Mouse (Mus musculus) heart, postnatal 14 days (tissue): ENCODE results near the gene Pex13. TPM values are rescaled to one million over a fixed set of nuclear protein-coding genes. Genes with fewer than 3 reads are reported as not detected.

Experiments used
- DNase-seq, 2 experiments: peaks; one replicate each; pipeline ENCODE4 v3.0.0; 2021 to 2022
- intact Hi-C: fragments of 180-260 bp; cut with DNase I; formaldehyde crosslinking; loops from one replicate; pipeline ENCODE4 v1.15.1; 2025
- long read RNA-seq, 2 experiments: library from polyadenylated mRNA; stranded (forward); transcript quantifications; one replicate each; pipeline ENCODE4 v2.0.0; 2021
- total RNA-seq, 2 experiments: library from RNA; stranded (reverse); gene quantifications; 2 replicates each; pipeline ENCODE4 v1.2.3; 2021

The Pex13 gene
- 10 to 100 TPM; 22.0 to 26.9 TPM for total RNA-seq
- long read RNA-seq, experiment 1, full-length matches to known transcripts = 70 of 72 reads
- long read RNA-seq, experiment 1, partial matches to known transcripts = 0 of 72 reads
- long read RNA-seq, experiment 1, other reads (novel, unspliced or antisense) = 2 of 72 reads
- long read RNA-seq, experiment 2, full-length matches to known transcripts = 50 of 52 reads
- long read RNA-seq, experiment 2, partial matches to known transcripts = 0 of 52 reads
- long read RNA-seq, experiment 2, other reads (novel, unspliced or antisense) = 2 of 52 reads

GRCm38 (mm10) chr11:23665798-23666501, at the start of gene Pex13:
Pex13 (minus strand) TSS chr11:23665959.
- intact Hi-C loops = loop anchor here (2.0 to 5.0 kb wide), 2 partner anchors 33 to 106 kb away; partner anchors contain the start of genes 0610010F05Rik and Rel
- DNase-seq = peak; percentile 94

GRCm38 (mm10) chr11:23712299-23712698, 46.5 kb upstream of the Pex13 start:
- intact Hi-C loops = no loop called here
- no peak for DNase-seq

GRCm38 (mm10) chr11:23704604-23705294, 39.0 kb upstream of the Pex13 start:
- no peak for DNase-seq
- intact Hi-C loops = no loop called here

GRCm38 (mm10) chr11:23701831-23702230, 36.1 kb upstream of the Pex13 start:
- intact Hi-C loops = no loop called here

GRCm38 (mm10) chr11:23699414-23700095, 33.8 kb upstream of the Pex13 start:
- no peak for DNase-seq
- intact Hi-C loops = no loop called here

More at GRCm38 (mm10) chr11:23701831-23702230, 36.1 kb upstream of the Pex13 start:
- no peak for DNase-seq

- intact Hi-C loops = no loop called here
- no peak for DNase-seq
These were observed 32.8 kb upstream of the Pex13 start for GRCm38 (mm10) chr11:23698526-23698925.

GRCm38 (mm10) chr11:23695847-23696246, 30.1 kb upstream of the Pex13 start:
- no peak for DNase-seq
- intact Hi-C loops = no loop called here

- no peak for DNase-seq
- intact Hi-C loops = no loop called here
These were observed 27.5 kb upstream of the Pex13 start for GRCm38 (mm10) chr11:23693286-23693685.

GRCm38 (mm10) chr11:23688060-23688459, 22.3 kb upstream of the Pex13 start:
- DNase-seq = no peak
- intact Hi-C loops = no loop called here

- intact Hi-C loops = no loop called here
These were observed 20.9 kb upstream of the Pex13 start for GRCm38 (mm10) chr11:23686671-23687070.

GRCm38 (mm10) chr11:23682561-23682960, 16.8 kb upstream of the Pex13 start:
- intact Hi-C loops = no loop called here
- no peak for DNase-seq

More at GRCm38 (mm10) chr11:23686671-23687070, 20.9 kb upstream of the Pex13 start:
- no peak for DNase-seq

GRCm38 (mm10) chr11:23680435-23680950, 14.7 kb upstream of the Pex13 start:
- peak in 1 of 2 experiments; percentile 5 for DNase-seq
- intact Hi-C loops = no loop called here

GRCm38 (mm10) chr11:23679044-23679642, 13.4 kb upstream of the Pex13 start:
- DNase-seq = peak; percentile 47 to 75
- intact Hi-C loops = loop anchor here (10.0 kb wide), 1 partner anchor 176 kb away; no protein-coding TSS in a partner anchor

GRCm38 (mm10) chr11:23676100-23676499, 10.3 kb upstream of the Pex13 start:
- DNase-seq = no peak
- intact Hi-C loops = loop anchor here (10.0 kb wide), 1 partner anchor 179 kb away; no protein-coding TSS in a partner anchor

GRCm38 (mm10) chr11:23672256-23672749, 6.5 kb upstream of the Pex13 start:
- intact Hi-C loops = loop anchor here (10.0 kb wide), 1 partner anchor 182 kb away; no protein-coding TSS in a partner anchor
- no peak for DNase-seq

GRCm38 (mm10) chr11:23667128-23667527, 1.4 kb upstream of the Pex13 start:
- DNase-seq = no peak
- intact Hi-C loops = loop anchor here (5.0 kb wide), 1 partner anchor 105 kb away; the partner anchor contains the start of gene Rel

- intact Hi-C loops = loop anchor here (5.0 kb wide), 1 partner anchor 106 kb away; the partner anchor contains the start of gene Rel
- no peak for DNase-seq
These were observed 767 bp upstream of the Pex13 start for GRCm38 (mm10) chr11:23666526-23666925.

- intact Hi-C loops = loop anchor here (2.0 to 5.0 kb wide), 2 partner anchors 33 to 107 kb away; partner anchors contain the start of genes 0610010F05Rik and Rel
- peak in 1 of 2 experiments; percentile 52 for DNase-seq
These were observed 410 bp downstream of the Pex13 start, which contains the start of gene Pus10 for GRCm38 (mm10) chr11:23665311-23665786. Pus10 (plus strand) TSS chr11:23665674.

GRCm38 (mm10) chr11:23664232-23664631, 1.5 kb downstream of the Pex13 start:
- intact Hi-C loops = loop anchor here (2.0 kb wide), 1 partner anchor 31 kb away; the partner anchor contains the start of gene 0610010F05Rik
- DNase-seq = no peak
